Mouse (Mus musculus) bone marrow macrophage, adult 2 months (primary cell): ENCODE data around the gene Eif4e3. TPM values are rescaled to one million over a fixed set of nuclear protein-coding genes. Genes with fewer than 3 reads are reported as not detected.

Source experiments
- H3K27ac ChIP-seq: 2 replicates; pipeline ENCODE4 v1.5.1; 2012; ENCODE audit warnings: low read depth, low read length; ENCODE audit not compliant: insufficient read depth
- H3K4me1 ChIP-seq: 2 replicates; pipeline ENCODE4 v1.6.1; 2012; ENCODE audit warnings: low read length; ENCODE audit not compliant: control insufficient read depth, insufficient read depth
- H3K4me3 ChIP-seq: 2 replicates; pipeline ENCODE4 v1.5.1; 2012; ENCODE audit warnings: mild to moderate bottlenecking, low read length, moderate library complexity; ENCODE audit not compliant: insufficient read depth
- CTCF ChIP-seq: IDR thresholded peaks from 2 replicates; pipeline ENCODE4 v1.5.1; 2012; ENCODE audit warnings: low read depth, mild to moderate bottlenecking, low read length, moderate library complexity
- POLR2A ChIP-seq: IDR thresholded peaks from 2 replicates; pipeline ENCODE4 v1.6.1; 2012; ENCODE audit warnings: mild to moderate bottlenecking, low read depth, low read length, borderline replicate concordance
- polyA plus RNA-seq: library from polyadenylated mRNA; stranded (reverse); fragments of >200 nt; gene quantifications from 2 replicates; pipeline ENCODE4 v1.2.4, GENCODE M21; 2012; ENCODE audit not compliant: missing spikeins, insufficient read depth, insufficient read length

Eif4e3 gene
- polyA plus RNA-seq, 1 experiment = 26.3 TPM

- H3K27ac ChIP-seq = no peak overlapping the region
- no peak for TF ChIP-seq CTCF
- no peak for TF ChIP-seq POLR2A
Measured at GRCm38 (mm10) chr6:99626347-99626746, 40.2 kb downstream of the Eif4e3 start.

GRCm38 (mm10) chr6:99625803-99626202, 40.8 kb downstream of the Eif4e3 start:
- H3K27ac ChIP-seq = no peak overlapping the region

More at GRCm38 (mm10) chr6:99626347-99626746, 40.2 kb downstream of the Eif4e3 start:
- H3K4me1 ChIP-seq = no peaks in the 10 kb centered on the region
- no peak overlapping the region for H3K4me3 ChIP-seq

GRCm38 (mm10) chr6:99625306-99625705, 41.3 kb downstream of the Eif4e3 start:
- no peak for TF ChIP-seq POLR2A
- TF ChIP-seq CTCF = no peak
- H3K4me3 ChIP-seq = no peak overlapping the region
- no peak overlapping the region for H3K27ac ChIP-seq
- H3K4me1 ChIP-seq = no peaks in the 10 kb centered on the region

More at GRCm38 (mm10) chr6:99625803-99626202, 40.8 kb downstream of the Eif4e3 start:
- TF ChIP-seq POLR2A (no peak), CTCF (no peak)
- Histone ChIP-seq H3K4me1 (no peaks in the 10 kb centered on the region), H3K4me3 (no peak overlapping the region)

GRCm38 (mm10) chr6:99624542-99624941, 42.0 kb downstream of the Eif4e3 start:
- H3K27ac ChIP-seq = no peak overlapping the region
- no peak for TF ChIP-seq CTCF
- no peak for TF ChIP-seq POLR2A
- H3K4me1 ChIP-seq = no peaks in the 10 kb centered on the region
- H3K4me3 ChIP-seq = no peak overlapping the region

- H3K27ac ChIP-seq = no peak overlapping the region
- H3K4me3 ChIP-seq = no peak overlapping the region
- H3K4me1 ChIP-seq = 0 out of 2 replicates have a peak, but pooled peaks cover 2% of the 10 kb centered on the region
- TF ChIP-seq CTCF = no peak
- no peak for TF ChIP-seq POLR2A
Measured at GRCm38 (mm10) chr6:99623641-99624040, 42.9 kb downstream of the Eif4e3 start.

GRCm38 (mm10) chr6:99621167-99621566, 45.4 kb downstream of the Eif4e3 start:
- Histone ChIP-seq H3K4me1 (peaks cover 14% of the 10 kb centered on the region), H3K27ac (no peak overlapping the region), H3K4me3 (no peak overlapping the region)
- TF ChIP-seq POLR2A (no peak), CTCF (no peak)

- H3K4me1 ChIP-seq = peaks cover 14% of the 10 kb centered on the region
- no peak overlapping the region for H3K27ac ChIP-seq
- TF ChIP-seq CTCF = no peak
- no peak for TF ChIP-seq POLR2A
Measured at GRCm38 (mm10) chr6:99620471-99620870, 46.1 kb downstream of the Eif4e3 start.

GRCm38 (mm10) chr6:99619964-99620363, 46.6 kb downstream of the Eif4e3 start:
- TF ChIP-seq POLR2A = no peak
- H3K4me3 ChIP-seq = no peak overlapping the region
- no peak overlapping the region for H3K27ac ChIP-seq
- H3K4me1 ChIP-seq = peaks cover 14% of the 10 kb centered on the region

More at GRCm38 (mm10) chr6:99620471-99620870, 46.1 kb downstream of the Eif4e3 start:
- no peak overlapping the region for H3K4me3 ChIP-seq

- TF ChIP-seq CTCF = no peak
- no peak for TF ChIP-seq POLR2A
- no peak overlapping the region for H3K27ac ChIP-seq
- H3K4me3 ChIP-seq = no peak overlapping the region
- peaks cover 14% of the 10 kb centered on the region for H3K4me1 ChIP-seq
Measured at GRCm38 (mm10) chr6:99619466-99619865, 47.1 kb downstream of the Eif4e3 start.

GRCm38 (mm10) chr6:99617867-99618266, 48.7 kb downstream of the Eif4e3 start:
- Histone ChIP-seq H3K4me3 (no peak overlapping the region), H3K27ac (0 out of 2 replicates have a peak overlapping the region, but pooled peaks have one; percentile 35), H3K4me1 (peaks cover 14% of the 10 kb centered on the region)
- no peak for TF ChIP-seq POLR2A

- no peak overlapping the region for H3K4me3 ChIP-seq
- H3K27ac ChIP-seq = peak overlapping the region; percentile 6; the same call in 1 of the 2 replicates
- TF ChIP-seq CTCF (no peak), POLR2A (no peak)
- H3K4me1 ChIP-seq = peaks cover 14% of the 10 kb centered on the region
Measured at GRCm38 (mm10) chr6:99617415-99617814, 49.2 kb downstream of the Eif4e3 start.
